Mouse (Mus musculus) CH12.LX (cell line): ENCODE measurements at regions not wholly inside any gene's neighbourhood (a gene's known extent, or its start where the extent isn't known, plus 50 kb on each side); places are given as distances from the start of the nearest gene placed in this dataset.

Experiments
- DNase-seq: peaks from one replicate; pipeline ENCODE4 v3.0.0-alpha.2; 2013; ENCODE audit errors: extremely low read depth
- H3K27ac ChIP-seq: 2 replicates; pipeline ENCODE4 v1.5.1; 2012; ENCODE audit warnings: low read depth, mild to moderate bottlenecking, control low read depth, moderate library complexity; ENCODE audit not compliant: insufficient read depth
- H3K27me3 ChIP-seq: replicated peaks from 2 replicates; pipeline ENCODE3; 2012; ENCODE audit warnings: inconsistent platforms
- H3K36me3 ChIP-seq, 2 experiments: replicated peaks in 1 of 2; 2 replicates each; pipeline versions ENCODE3 to v1.6.1; 2012; ENCODE audit warnings: inconsistent platforms in 1 of 2, low read length in 1 of 2, mild to moderate bottlenecking in 1 of 2, mixed read lengths in 1 of 2, moderate library complexity in 1 of 2; ENCODE audit not compliant: control insufficient read depth in 1 of 2, insufficient read depth in 1 of 2
- H3K4me1 ChIP-seq, 2 experiments: 2 replicates each; pipeline ENCODE4 v1.6.1; 2012; ENCODE audit warnings: inconsistent platforms in 1 of 2, moderate library complexity in 1 of 2; ENCODE audit not compliant: insufficient read depth in 2 of 2, control insufficient read depth in 1 of 2
- H3K4me2 ChIP-seq: 2 replicates; pipeline ENCODE4 v1.6.1; 2012; ENCODE audit warnings: low read depth, mild to moderate bottlenecking, control low read depth; ENCODE audit not compliant: poor library complexity, insufficient read depth, severe bottlenecking
- H3K4me3 ChIP-seq, 3 experiments: fragments of 150-350 bp in 1 of 3; sonication (generic) in 1 of 3; replicated peaks in 1 of 3; 2 replicates each; pipeline versions ENCODE3 to v1.5.1; 2011 to 2012; ENCODE audit warnings: low read depth in 2 of 3, low read length in 2 of 3, mild to moderate bottlenecking in 2 of 3, moderate library complexity in 2 of 3, control low read depth in 1 of 3, improper control_type of control experiment in 1 of 3, inconsistent platforms in 1 of 3, mixed read lengths in 1 of 3; ENCODE audit not compliant: poor library complexity in 1 of 3
- H3K79me2 ChIP-seq: replicated peaks from 2 replicates; pipeline ENCODE4 v1.6.1; 2012; ENCODE audit warnings: mild to moderate bottlenecking, moderate library complexity; ENCODE audit not compliant: control insufficient read depth, poor library complexity, insufficient read depth, severe bottlenecking; ENCODE audit errors: extremely low read depth
- H3K9ac ChIP-seq: 2 replicates; pipeline ENCODE4 v1.6.1; 2012; ENCODE audit warnings: low read depth, mild to moderate bottlenecking, control low read depth, moderate library complexity; ENCODE audit not compliant: insufficient read depth
- H3K9me3 ChIP-seq: replicated peaks from 2 replicates; pipeline ENCODE3; 2012; ENCODE audit warnings: low read length, inconsistent platforms, mixed read lengths
- BHLHE40 ChIP-seq: IDR thresholded peaks from 2 replicates; pipeline ENCODE4 v1.6.1; 2011; ENCODE audit warnings: mild to moderate bottlenecking, low read depth, low read length, improper control_type of control experiment
- E2F4 ChIP-seq: IDR thresholded peaks from 2 replicates; pipeline ENCODE4 v1.6.1; 2011; ENCODE audit warnings: low read depth, low read length, improper control_type of control experiment; ENCODE audit not compliant: insufficient replicate concordance
- EP300 ChIP-seq: IDR thresholded peaks from 2 replicates; pipeline ENCODE4 v1.6.1; 2011; ENCODE audit warnings: low read length, improper control_type of control experiment
- ETS1 ChIP-seq: conservative IDR thresholded peaks from 2 replicates; pipeline ENCODE4 v1.6.1; 2012; ENCODE audit warnings: low read depth, mild to moderate bottlenecking, inconsistent platforms, low read length, improper control_type of control experiment, moderate library complexity
- JUN ChIP-seq: IDR thresholded peaks from 2 replicates; pipeline ENCODE4 v1.6.1; 2011; ENCODE audit warnings: low read depth, mild to moderate bottlenecking, low read length, improper control_type of control experiment, moderate library complexity; ENCODE audit not compliant: insufficient read depth
- KAT2A ChIP-seq: IDR thresholded peaks from 2 replicates; pipeline ENCODE4 v1.6.1; 2012; ENCODE audit warnings: low read length, improper control_type of control experiment, inconsistent platforms; ENCODE audit not compliant: insufficient replicate concordance
- MAX ChIP-seq: IDR thresholded peaks from 2 replicates; pipeline ENCODE4 v1.6.1; 2011; ENCODE audit warnings: low read length, improper control_type of control experiment
- MXI1 ChIP-seq: IDR thresholded peaks from 2 replicates; pipeline ENCODE4 v1.6.1; 2011; ENCODE audit warnings: mild to moderate bottlenecking, low read depth, low read length, improper control_type of control experiment
- MYC ChIP-seq: IDR thresholded peaks from 2 replicates; pipeline ENCODE4 v1.6.1; 2011; ENCODE audit warnings: low read depth, mild to moderate bottlenecking, improper control_type of control experiment, low read length
- NELFE ChIP-seq: IDR thresholded peaks from 2 replicates; pipeline ENCODE4 v1.6.1; 2011; ENCODE audit warnings: low read depth, low read length, improper control_type of control experiment
- PAX5 ChIP-seq: IDR thresholded peaks from 2 replicates; pipeline ENCODE4 v1.6.1; 2012; ENCODE audit warnings: low read length, inconsistent platforms, mixed read lengths
- POLR2A ChIP-seq: IDR thresholded peaks from 2 replicates; pipeline ENCODE4 v1.6.1; 2011; ENCODE audit warnings: low read depth, mild to moderate bottlenecking, improper control_type of control experiment, low read length
- RAD21 ChIP-seq: IDR thresholded peaks from 2 replicates; pipeline ENCODE4 v1.6.1; 2011; ENCODE audit warnings: low read depth, mild to moderate bottlenecking, low read length, improper control_type of control experiment, moderate library complexity
- TCF12 ChIP-seq: IDR thresholded peaks from 2 replicates; pipeline ENCODE4 v1.6.1; 2014; ENCODE audit warnings: low read depth, mild to moderate bottlenecking, inconsistent platforms, low read length, improper control_type of control experiment
- USF1 ChIP-seq: IDR thresholded peaks from 2 replicates; pipeline ENCODE4 v1.6.1; 2014; ENCODE audit warnings: low read depth, mild to moderate bottlenecking, inconsistent platforms, low read length, improper control_type of control experiment
- ZKSCAN1 ChIP-seq: IDR thresholded peaks from 2 replicates; pipeline ENCODE4 v1.6.1; 2012; ENCODE audit warnings: low read depth, inconsistent platforms, low read length, improper control_type of control experiment, borderline replicate concordance
- ZNF384 ChIP-seq: IDR thresholded peaks from 2 replicates; pipeline ENCODE4 v1.6.1; 2012; ENCODE audit warnings: low read depth, low read length, improper control_type of control experiment, inconsistent platforms
- dilution Hi-C: fragments of 300-500 bp; cut with MboI; formaldehyde crosslinking; loops from 2 replicates; pipeline ENCODE4 v1.14.3; 2020; ENCODE audit warnings: low sequenced_read_pairs; ENCODE audit not compliant: extremely low pct_unique_long_range_greater_than_20kb, extremely low pct_ligation_motif_present
- in situ Hi-C: fragments of 300-500 bp; cut with MboI; formaldehyde crosslinking; loops from 3 replicates; pipeline ENCODE4 v1.14.3; 2019; ENCODE audit warnings: low sequenced_read_pairs, low pct_ligation_motif_present, low pct_unique_long_range_greater_than_20kb, mixed read lengths

DNA sequence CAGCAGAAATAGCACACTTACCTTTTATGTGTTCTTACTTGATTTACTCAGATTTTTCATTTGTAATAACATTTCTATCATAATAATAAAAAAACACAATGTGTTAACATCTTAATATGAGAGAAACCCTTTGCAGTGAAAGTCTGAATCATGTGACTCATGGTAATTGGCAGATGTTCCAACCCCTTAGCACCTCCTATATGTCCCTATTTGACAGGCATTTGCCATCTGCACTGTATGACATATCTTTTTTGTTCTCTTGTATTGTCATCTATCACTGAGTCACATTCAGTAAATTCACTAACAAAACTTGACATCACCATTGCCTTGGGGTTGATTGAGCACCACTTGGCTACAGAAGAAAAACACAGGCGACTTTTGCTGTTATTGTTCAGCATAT is 641.1 kb upstream of the Arid1b start:
- no peak for TF ChIP-seq PAX5
- TF ChIP-seq E2F4 = no peak
- TF ChIP-seq JUN = no peak
- no peak for TF ChIP-seq USF1
- TF ChIP-seq KAT2A = no peak
- TF ChIP-seq MXI1 = no peak
- no peak for TF ChIP-seq POLR2A
- no peak for TF ChIP-seq ZNF384
- Histone ChIP-seq H3K4me1 (no peaks in the 10 kb centered on the region), H3K4me3 (no peak overlapping the region), H3K79me2 (no peaks in the 10 kb centered on the region), H3K27me3 (no peaks in the 10 kb centered on the region), H3K9me3 (no peaks in the 10 kb centered on the region), H3K27ac (no peak overlapping the region), H3K9ac (no peak overlapping the region), H3K4me2 (no peak overlapping the region), H3K36me3 (no peaks in the 10 kb centered on the region)
- in situ Hi-C loops = no loop called here
- dilution Hi-C loops = no loop called here
- no peak for DNase-seq

DNA sequence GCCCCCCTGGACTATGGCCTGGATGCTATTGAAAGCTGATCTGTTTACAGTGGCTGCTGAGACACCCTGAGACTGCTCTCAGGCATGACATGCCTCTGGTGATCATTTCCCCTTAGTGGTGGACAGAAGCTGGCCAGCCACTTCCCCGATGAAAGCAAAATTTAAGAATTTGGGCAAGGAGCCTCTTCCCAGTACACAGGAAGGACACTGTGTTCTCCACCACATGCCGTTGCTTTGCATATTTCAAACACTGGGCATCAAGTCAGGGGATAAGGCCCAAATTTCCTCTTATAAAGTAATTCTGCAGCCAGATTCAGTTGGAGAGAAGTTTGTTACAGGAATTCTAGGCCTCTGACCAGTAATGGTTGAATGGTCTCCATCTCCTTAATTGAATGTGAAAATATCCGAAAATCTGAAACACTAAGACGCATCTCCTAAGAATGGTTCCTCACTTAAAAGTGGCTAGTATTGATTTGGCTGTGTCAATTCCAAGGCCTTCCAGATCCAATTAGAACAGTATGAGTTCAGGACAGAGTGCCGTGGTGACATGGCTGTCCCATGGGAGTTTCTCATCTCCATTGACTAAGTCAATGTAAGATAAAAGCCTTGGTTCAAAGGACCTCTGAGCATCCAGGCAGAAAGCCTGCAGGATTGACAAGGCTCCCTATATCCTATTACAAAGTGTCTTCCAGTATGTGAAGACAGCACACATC is 638.5 kb upstream of the Arid1b start:
- no peak overlapping the region for H3K4me2 ChIP-seq
- H3K9me3 ChIP-seq = no peaks in the 10 kb centered on the region

DNA sequence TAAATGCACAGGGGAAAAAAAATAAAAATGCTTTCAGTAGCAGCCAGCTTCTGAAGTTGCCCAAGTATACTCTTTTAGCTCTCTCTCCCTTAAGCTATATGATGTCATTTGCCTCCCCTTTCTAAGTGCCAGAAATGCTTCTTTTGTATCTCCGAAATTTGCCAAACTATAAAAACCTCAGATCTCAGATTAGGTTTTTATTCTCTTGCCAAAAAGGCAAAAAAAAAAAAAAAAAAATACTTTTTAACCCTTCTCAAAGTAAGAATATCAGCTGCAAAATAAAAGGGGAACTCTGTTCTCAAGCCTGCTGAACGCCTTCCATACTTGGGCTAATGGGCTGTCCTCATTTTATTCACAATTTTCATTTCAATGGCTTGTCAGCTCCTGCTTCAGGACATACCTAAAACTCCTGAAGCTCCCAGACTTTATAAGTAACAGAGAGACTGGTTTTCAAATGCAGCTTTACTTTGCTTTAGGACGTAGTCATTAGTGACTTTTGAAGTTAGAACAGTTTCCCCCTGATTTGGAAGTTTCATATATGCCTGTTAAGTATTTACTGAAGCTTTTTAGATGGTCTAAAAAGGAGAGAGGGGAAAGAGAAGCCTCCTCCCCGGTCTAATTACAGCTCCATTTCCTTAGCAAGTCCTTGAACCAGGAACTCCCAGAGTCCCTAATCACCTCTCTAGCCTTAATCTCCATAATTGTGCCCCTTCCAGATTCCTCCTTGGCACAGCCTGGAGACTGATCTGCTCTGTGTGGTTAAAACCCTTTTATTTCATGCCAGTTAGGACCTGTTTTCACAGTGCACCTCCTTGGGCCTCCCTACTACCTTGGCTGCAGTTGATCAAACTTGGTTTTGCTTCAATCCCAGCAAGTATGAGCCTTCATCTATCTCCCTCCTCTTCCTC is 633.5 kb upstream of the Arid1b start:
- DNase-seq = no peak
- Histone ChIP-seq H3K9ac (no peak overlapping the region), H3K27me3 (no peaks in the 10 kb centered on the region), H3K36me3 (no peaks in the 10 kb centered on the region), H3K9me3 (no peaks in the 10 kb centered on the region), H3K4me1 (no peaks in the 10 kb centered on the region), H3K4me2 (no peak overlapping the region), H3K4me3 (no peak overlapping the region), H3K79me2 (no peaks in the 10 kb centered on the region), H3K27ac (no peak overlapping the region)
- dilution Hi-C loops (no loop called here), in situ Hi-C loops (no loop called here)
- TF ChIP-seq PAX5 (no peak), ETS1 (no peak), TCF12 (no peak), POLR2A (no peak), RAD21 (no peak), NELFE (no peak), ZKSCAN1 (no peak), EP300 (no peak)

More for the DNA sequence above, 638.5 kb upstream of the Arid1b start:
- no peaks in the 10 kb centered on the region for H3K27me3 ChIP-seq
- H3K36me3 ChIP-seq = no peaks in the 10 kb centered on the region
- no peak for TF ChIP-seq MAX
- no peak for TF ChIP-seq ZNF384
- TF ChIP-seq BHLHE40 = no peak
- no peak for TF ChIP-seq JUN
- TF ChIP-seq MYC = no peak
- no peak for TF ChIP-seq MXI1
- TF ChIP-seq ZKSCAN1 = no peak
- TF ChIP-seq, all 38 proteins: peak for 0
- in situ Hi-C loops = no loop called here
- Histone ChIP-seq H3K4me1 (no peaks in the 10 kb centered on the region), H3K79me2 (no peaks in the 10 kb centered on the region), H3K9ac (no peak overlapping the region), H3K4me3 (no peak overlapping the region), H3K27ac (no peak overlapping the region)
- dilution Hi-C loops = no loop called here
- DNase-seq = no peak
